Mouse (Mus musculus) skeletal muscle tissue, adult 2 months (tissue): ENCODE data around the gene Fancd2.

Experiments
- DNase-seq: peaks from one replicate; pipeline ENCODE4 v3.0.0-alpha.2; 2012; ENCODE audit warnings: low read depth, low spot score

Gene Fancd2

DNA sequence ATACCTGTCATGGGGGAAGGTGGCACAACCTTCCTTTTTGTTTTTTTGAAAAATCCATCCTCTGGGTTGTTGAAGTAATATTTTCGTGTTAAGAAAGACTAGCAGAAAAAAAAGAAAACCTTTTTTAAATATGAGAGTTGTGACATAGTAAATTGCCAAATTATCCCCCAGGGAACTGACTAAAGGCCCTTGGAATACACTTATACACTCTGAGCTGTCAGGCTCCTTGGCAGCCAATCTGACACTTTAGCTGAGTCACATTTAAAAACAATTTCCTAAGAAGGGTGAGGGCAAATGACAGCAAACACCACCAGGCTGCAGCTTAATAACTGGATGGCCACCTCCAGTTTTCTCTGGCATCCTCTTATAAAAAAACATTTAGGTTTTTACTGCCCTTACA is 9.2 kb upstream of the Fancd2 start:
- DNase-seq = peak; percentile 47

DNA sequence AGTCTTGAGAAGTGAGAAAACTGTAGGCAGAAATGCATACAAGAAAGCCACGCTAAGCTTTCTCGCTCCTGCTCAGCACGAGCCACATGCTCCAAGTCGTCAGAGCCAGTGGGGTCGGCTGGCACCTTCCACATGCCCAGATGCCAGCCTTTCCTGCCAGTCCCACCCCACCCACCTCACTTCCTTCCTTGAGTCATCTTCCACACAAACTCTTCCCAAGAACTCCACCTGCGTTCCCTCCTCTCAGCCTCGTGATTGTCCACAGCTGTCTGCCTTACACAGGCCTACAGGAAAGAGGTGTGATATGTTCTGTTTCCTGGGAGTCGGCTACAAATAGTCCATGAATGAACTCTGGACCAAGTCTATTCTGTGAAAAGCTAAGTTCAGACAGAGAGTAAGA is 8.1 kb upstream of the Fancd2 start:
- no peak for DNase-seq

DNA sequence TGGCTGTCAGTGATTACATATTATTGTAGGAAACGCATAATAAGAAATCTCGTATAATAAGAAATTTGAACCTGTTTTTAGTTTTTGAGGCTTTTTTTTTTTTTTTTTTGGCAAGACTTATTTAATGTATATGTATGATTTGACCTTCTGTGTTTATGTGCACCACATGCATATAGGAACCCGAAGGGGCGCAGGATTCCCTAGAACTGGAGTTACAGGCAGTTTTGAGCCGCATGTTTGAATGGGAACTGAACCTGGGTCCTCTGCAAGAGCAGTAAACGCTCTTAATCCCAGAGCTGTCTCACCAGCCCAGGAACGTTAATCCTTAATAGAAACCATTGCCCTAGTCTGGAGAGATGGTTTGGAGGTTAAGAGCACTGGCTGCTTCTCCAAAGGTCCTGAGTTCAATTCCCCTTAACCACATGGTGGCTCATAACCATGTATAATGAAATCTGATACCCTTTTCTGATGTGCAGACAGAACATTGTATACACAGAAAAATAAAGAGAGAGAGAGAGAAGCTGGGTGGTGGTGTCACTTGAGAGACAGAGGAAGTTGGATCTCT is 440 bp downstream of the Fancd2 start:
- DNase-seq = no peak

DNA sequence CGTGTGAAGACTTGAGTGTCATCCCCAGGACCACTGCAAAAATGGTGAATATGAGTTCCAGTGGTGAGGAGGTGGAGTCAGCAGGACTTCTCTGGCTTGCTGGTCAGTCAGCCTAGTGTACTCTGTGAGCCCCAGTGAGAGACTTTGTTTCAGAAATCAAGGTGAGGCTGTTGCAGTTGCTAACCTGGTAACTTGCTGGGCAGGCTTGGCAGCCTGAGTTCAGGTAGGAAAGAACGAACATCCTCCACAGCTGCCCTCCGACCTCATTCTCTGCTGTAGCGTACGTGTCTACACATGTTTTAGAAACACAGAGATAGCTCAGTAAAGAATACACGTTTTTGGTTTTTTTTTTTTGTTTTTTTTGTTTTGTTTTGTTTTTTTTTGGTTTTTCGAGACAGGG is 3.4 kb downstream of the Fancd2 start:
- DNase-seq = no peak

DNA sequence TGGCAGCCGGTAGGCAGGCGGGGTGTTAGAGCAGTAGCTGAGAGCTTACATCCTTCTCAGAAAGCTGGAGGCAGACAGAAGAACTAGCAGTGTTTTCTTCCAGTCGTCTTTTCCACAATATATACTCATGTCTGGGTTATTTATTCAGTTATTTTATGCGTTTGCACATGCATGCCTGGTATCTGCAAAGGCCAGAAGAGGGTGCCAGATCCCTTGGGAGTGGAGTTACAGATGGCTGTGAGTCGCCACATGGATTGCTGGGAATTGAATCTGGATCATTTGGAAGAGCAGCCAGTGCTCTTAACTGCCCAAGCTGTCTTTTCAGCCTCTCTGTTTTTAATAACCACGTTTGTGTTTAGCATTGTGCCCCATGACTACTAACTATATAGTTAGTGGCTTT is 10.1 kb downstream of the Fancd2 start:
- no peak for DNase-seq

DNA sequence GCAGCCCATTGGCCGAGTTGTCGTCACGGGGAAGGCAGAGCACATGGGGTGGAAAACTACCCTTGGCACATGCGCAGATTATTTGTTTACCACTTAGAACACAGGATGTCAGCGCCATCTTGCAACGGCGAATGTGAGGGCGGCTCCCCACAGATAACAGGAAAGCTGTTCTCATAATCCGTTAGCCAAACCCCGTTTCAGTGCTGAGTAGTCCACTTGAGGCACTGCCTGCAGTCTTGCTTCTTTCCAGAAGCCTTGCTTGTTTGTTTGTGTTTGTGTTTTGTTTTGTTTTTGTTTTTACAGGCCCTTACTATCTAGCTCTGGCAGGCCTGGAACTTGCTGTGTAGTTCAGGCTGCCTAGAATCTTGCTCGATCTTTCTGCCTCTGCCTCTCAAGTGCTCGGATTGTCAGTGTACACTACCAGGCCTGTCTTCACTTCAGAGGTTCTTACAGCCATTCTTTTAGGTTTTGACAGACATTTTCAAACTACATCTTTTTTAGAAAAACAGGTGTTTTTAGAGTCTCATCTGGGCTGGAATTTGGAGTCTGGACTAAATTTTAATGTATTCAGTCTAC is 12.5 kb downstream of the Fancd2 start:
- no peak for DNase-seq

DNA sequence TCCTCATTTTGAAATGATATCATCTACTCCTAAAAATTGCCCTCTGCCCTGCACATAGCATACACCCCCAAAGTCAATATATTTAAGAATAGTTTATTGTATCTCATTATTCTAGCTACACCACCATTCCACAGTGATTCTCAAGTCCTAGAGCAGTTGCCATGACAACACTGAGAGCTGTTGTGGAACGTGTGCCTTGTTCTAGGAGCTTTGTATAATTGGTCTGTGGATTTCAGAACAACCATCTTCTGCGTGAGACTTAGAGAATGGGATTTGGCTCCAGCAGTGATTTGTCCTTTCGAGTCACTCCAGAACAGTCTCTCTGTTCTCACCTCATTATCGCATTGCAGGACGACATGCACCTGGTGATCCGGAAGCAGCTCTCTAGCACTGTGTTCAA is 28.3 kb downstream of the Fancd2 start:
- no peak for DNase-seq

DNA sequence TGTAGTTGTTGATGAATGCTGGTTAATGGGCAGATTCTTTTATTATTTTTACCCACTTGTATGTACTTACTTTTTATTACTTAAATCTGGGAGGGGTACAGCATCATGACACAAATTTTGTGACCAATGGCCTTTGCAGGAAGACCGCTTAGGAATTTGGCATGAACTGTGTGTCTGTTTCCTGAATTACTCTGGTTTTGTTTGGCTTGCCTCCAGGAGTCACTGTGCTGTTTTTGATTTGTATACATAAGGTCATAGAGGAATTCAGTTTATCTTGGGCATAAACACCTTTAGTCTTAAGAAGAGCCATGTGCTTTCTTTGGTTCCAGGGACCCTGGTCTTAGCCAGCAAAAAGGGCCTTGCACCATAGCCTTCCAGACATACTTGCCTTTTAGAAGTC is 33.1 kb downstream of the Fancd2 start:
- no peak for DNase-seq

DNA sequence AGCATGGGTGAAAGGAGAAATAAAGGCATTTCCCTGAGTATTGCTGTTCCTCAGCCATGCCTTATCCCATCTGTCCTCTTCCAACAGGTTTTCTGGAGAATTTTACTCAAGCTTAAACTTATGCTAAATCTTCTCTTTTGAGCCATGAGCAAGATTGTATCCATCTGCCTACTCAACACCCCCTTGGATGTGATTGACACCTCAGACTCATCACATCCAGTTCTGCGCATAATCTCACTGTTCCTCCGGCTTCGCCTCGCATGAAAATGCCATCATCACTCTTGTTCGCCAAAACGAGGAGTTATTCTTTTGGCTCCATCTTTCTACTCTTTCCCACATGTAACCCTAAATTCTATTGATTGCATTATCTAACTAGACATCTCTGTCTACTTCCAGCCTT is 44.6 kb downstream of the Fancd2 start:
- DNase-seq = no peak

DNA sequence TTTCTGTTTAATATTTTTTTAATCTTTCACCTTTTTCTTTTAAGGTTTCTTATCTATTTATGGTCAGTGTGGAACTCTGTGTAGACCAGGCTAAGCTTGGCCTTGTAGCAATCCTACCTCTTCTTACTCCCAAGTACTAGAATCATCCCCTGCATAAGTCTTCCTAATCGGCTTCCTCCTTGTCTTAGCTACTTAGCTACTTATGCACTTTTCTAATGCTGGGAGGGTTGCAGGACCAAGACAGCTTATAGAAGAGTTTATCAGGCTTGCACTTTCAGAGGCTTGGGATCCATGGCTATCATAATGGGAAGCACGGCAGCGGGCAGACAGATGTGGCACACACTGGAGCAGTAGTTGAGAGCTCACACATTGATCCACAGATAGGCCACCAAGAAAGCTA is 47.8 kb downstream of the Fancd2 start:
- no peak for DNase-seq

DNA sequence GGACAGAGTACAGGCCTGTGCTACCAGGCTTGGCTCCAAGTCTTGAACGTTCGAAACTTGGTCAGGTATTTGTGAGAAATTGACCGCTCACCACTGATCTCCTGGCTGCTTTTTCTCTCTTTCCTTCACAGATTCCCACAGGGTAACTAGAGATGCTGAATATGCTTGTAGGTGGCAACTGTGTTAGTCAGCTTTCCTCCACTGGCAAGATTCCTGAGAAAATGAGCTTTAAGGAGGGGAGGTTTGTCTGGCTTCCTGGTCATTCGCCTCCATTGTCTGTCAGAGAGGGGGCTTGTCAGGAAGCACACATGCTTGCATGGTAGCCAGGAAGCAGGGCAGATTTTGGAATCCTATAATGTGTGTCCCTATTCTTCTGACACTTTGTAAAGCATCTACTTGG is 51.5 kb downstream of the Fancd2 start:
- no peak for DNase-seq

DNA sequence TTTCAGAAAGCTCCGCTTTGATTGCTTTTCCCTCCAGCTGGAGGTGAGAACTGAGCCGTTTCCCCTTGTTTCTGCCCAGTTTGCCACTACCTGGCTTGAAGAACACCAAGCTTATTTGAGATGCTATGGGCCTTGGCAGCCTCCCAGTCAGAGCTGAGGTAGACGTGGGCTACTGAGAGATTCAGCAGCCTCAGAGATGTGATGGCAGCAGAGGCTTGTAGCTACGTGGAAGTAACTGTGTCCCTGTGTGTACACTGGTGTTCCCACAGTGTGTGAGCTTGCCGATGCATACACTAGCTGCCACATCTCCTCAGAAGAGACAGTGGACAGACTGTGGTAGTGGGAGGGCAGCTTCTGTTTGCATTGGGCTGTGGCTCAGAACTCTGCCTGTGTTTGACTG is 53.6 kb downstream of the Fancd2 start:
- DNase-seq = no peak

DNA sequence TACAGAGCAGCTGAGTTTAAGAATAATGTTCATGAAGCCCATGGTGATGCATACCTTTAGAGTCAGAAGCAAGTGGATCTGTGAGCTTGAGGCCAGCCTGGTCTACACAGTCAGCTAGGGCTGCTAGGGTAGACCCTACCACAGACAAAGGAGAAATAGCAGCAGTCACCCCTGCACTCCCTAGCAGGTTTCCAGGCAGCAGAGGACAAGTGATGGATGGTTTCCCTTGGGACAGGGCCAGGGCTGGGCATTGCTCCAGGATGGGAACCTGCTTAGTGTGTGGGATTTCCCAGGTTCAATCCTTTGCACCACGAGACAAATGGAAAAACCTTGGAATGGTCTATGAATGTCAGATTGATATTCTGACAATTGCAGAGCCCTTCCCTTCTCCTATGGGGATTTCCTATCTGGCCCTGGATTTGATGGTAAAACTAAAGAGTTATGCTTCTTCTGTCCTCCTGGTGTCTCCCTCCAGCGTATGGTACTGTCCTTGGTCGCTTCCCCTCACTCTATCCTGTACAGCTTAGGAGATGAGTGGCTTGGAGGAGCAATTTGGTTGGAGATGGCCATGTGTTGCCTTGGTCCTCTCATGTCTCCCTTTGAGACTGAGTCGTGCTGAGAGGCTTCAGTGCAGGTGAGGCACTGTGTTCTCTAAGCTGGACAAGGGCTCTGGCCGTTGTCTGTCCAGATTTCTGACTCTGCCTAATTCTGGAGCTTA is 55.1 kb downstream of the Fancd2 start:
- DNase-seq = no peak

DNA sequence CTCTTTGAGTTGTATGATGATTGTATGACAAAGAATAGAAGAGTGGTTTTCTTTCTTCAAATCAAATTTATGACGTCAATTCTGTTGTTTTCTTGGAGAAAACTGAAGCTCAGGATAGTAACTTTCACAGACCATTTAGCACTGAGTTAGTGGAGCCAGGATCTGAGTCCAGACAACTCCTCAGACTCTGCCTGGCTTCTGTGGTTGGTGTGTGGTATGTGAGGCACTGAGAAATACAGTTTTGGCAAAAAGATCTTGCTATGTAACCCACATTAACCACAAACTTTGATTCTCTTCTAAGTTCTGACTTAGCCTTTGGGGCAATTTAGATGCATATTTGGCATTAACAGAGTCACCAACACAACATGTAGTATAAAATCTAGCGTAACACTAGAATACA is 61.2 kb downstream of the Fancd2 start:
- no peak for DNase-seq

DNA sequence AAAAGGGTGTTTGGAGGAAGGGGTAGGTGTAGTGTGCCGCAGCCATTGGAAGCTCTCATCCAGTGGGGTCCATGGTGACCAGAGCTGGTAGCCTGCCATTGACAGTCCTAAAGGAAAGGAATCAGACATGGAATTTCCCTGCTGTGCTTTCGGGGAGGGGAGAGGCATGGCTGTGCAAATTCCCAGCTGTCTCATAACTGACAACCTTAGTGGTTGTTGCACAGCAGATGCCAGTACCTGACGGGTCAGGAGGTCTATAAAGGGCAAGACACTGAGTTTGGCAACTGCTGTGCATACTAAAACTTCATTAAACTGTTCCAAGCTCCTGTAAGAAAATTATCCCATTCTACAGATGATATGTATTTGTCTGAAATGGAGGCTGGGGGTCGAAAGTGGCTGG is 66.5 kb downstream of the Fancd2 start:
- DNase-seq = no peak

DNA sequence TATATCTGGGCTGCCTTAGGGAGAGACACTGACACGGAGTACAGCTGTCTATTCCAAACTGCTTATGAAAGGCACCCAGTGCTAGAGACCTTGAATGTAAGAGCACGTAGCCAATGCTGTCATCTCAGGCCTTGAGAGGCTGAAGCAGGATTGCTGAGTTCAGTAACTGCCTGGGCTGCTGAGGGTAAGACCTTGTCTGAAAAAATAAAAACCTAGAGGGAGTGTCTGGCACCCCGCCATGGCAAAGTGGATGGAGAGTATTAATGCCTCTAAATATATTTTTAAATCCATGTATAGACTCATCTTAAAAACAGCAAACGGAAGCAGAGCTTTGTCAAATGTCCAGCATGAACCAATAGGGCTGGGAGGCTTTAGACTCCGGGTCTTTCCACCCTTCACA is 68.4 kb downstream of the Fancd2 start:
- DNase-seq = no peak

DNA sequence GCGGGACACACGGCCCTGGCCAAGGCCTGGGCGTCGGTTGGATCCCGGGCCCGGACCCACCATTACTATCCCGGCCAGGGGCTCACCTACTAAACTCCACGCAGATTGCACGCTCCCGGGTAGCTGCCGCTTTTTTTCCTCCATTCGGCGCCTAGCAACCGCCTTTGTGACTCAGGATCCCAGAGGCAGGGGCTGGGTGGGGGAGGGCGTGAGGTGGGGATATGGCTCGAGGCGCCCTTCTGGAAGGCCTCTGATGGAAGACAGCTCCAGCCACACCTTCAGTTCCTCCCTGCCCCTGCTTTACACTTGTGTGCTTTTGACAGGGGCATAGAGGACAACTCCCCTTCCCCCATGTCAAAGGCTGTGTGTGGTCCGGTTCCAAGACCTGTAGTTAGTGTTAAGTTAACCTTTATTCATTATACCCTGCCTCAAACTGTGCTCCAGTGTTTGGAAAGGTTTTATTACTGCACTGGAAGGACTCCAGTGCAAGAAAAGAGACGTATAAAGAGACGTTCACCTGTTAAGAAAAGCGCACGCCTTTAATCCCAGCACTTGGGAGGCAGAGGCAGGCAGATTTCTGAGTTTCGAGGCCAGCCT is 69.2 kb downstream of the Fancd2 start, which contains the start of gene Fancd2os:
Gene Fancd2os (minus strand): TSS at position 173 of the 597 bp plus-strand sequence.
- no peak for DNase-seq

DNA sequence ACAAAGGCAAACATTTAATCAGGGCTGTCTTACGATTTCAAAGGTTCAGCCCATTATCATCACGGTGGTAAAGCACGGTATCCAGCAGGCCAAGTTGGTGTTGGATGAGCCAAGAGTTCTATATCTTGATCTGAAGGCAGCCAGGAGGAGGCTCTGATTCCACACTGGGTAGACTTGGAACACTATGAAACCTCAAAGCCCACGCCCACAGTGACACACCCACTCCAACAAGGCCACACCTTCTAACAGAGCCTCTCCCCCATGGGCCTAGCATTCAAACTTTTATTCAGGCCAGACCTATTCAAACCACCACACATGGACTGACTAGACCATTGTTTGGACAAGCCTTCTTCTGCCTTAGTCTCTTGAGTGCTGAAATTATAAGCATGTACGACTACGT is 71.3 kb downstream of the Fancd2 start:
- DNase-seq = no peak

DNA sequence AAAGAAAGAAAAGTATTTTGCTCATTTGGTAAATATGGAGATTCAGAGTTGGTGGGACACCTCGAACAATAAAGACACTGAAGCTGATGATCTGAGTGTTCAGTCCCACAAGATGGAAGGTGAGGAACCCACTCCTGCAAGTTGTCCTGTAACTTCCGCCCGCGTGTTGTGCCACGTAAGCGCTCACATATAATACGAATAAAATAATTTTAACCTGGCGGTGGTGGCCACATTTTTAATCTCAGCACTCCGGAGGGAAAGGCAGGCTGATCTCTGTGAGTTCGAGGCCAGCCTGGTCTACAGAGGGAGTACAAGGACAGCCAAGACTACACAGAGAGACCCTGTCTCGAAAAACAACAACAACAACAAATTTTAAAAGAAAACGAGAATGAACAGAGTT is 72.5 kb downstream of the Fancd2 start:
- DNase-seq = no peak

DNA sequence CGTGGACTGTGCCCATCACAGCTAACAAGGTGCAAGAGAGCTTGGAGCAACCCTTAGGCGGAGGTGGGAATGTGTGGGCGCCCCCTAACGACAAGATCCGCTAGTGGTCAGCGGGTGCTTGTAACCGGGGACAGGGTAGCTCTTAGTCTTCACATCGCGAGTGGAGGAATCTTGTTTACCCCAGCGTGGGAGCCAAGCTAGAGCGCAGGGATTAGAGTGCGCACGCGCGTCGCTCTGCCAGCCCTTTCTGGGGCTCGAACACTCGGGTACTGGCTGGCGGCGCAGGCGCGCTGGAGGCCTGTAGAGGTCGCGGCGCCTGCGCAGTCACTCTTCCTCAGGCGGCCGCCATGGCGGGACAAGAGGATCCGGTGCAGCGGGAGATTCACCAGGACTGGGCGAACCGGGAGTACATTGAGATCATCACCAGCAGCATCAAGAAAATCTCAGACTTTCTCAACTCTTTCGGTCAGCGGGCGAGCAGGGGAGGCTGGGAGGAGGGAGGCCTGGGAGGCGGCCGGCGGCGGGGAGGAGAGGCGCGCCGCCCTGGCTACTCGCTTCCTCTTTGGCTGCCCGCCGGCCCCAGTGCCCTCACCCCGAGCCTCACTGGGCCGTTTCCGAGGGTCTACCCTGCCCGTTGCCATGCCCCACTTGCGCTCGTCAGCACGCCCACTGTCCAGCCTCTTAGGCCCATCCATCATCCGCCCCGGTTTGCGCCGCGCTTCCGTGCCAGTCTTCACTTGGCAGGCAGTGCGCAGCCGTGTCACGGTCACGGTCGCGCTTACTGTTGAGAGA is 73.1 kb downstream of the Fancd2 start, which contains the start of gene Brk1:
Gene Brk1 (plus strand): TSS at position 341 of the 792 bp plus-strand sequence.
- peak; percentile 90 for DNase-seq

DNA sequence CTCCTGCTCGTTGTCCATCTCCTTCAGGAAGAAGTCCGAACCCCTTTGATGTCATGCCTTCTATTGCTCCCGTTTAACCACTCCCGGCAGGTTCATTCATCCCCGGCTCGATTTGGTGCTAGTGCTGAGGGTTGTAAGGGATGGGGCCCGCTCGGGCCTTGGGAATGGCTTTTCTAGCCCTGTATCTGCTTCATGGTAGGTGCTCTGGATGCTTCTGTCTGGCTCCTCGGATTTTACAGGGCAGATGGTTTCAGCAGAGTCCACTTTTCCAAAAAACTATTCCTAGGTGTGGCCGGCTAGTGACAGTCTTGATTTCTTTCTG is 73.7 kb downstream of the Fancd2 start:
- DNase-seq = no peak

DNA sequence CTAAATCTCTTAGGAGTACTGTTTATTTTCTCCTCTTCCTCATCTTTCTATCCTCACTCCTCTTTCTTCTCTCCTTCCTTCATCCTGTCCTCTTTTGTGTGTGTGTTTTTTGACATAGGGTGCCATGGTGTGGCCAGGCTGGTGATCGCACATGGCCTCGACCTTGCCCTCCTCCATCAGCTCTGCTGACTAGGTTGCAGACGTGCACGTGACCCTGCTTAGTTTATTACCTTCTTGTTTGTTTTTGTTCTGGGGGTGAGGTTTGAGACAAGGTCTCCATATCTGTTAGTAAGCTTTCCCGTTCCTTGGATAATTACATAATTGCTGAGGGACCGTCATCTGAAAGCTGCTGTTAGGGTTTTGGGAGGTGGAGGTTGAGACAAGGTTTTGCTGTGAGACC is 77.4 kb downstream of the Fancd2 start:
- DNase-seq = no peak
